Mouse (Mus musculus) lung, postnatal 25 days (tissue): Measurements from ENCODE around the gene Dennd1b.

ENCODE experiments used
- DNase-seq: peaks from one replicate; pipeline ENCODE4 v3.0.0; 2022; ENCODE audit warnings: low spot score

Gene Dennd1b

GRCm38 (mm10) chr1:139021298-139021697 is 58.1 kb downstream of the Dennd1b start:
- DNase-seq: no peak

- DNase-seq: no peak
These were observed 62.8 kb downstream of the Dennd1b start for GRCm38 (mm10) chr1:139025882-139026645.

- no peak for DNase-seq
These were observed 66.3 kb downstream of the Dennd1b start for GRCm38 (mm10) chr1:139029521-139029920.

GRCm38 (mm10) chr1:139032411-139032810 is 69.2 kb downstream of the Dennd1b start:
- DNase-seq: no peak

GRCm38 (mm10) chr1:139035141-139035540 is 71.9 kb downstream of the Dennd1b start:
- no peak for DNase-seq

- no peak for DNase-seq
These were observed 73.1 kb downstream of the Dennd1b start for GRCm38 (mm10) chr1:139036302-139036701.

- no peak for DNase-seq
These were observed 73.7 kb downstream of the Dennd1b start for GRCm38 (mm10) chr1:139036768-139037507.

GRCm38 (mm10) chr1:139038074-139038473 is 74.8 kb downstream of the Dennd1b start:
- no peak for DNase-seq

GRCm38 (mm10) chr1:139038620-139039019 is 75.4 kb downstream of the Dennd1b start:
- DNase-seq: no peak

- no peak for DNase-seq
These were observed 76.4 kb downstream of the Dennd1b start for GRCm38 (mm10) chr1:139039529-139040230.

GRCm38 (mm10) chr1:139049075-139049474 is 85.8 kb downstream of the Dennd1b start:
- DNase-seq: no peak

- no peak for DNase-seq
These were observed 86.7 kb downstream of the Dennd1b start for GRCm38 (mm10) chr1:139049881-139050472.

GRCm38 (mm10) chr1:139053003-139053402 is 89.8 kb downstream of the Dennd1b start:
- DNase-seq: no peak

GRCm38 (mm10) chr1:139060301-139060700 is 97.1 kb downstream of the Dennd1b start:
- DNase-seq: no peak

- peak; percentile 7 for DNase-seq
These were observed 101.5 kb downstream of the Dennd1b start for GRCm38 (mm10) chr1:139064711-139065110.

GRCm38 (mm10) chr1:139067210-139067609 is 104.0 kb downstream of the Dennd1b start:
- DNase-seq: no peak

- no peak for DNase-seq
These were observed 107.8 kb downstream of the Dennd1b start for GRCm38 (mm10) chr1:139071015-139071414.

GRCm38 (mm10) chr1:139075671-139076070 is 112.4 kb downstream of the Dennd1b start:
- DNase-seq: no peak

- DNase-seq: no peak
These were observed 114.8 kb downstream of the Dennd1b start for GRCm38 (mm10) chr1:139077989-139078388.

- DNase-seq: no peak
These were observed 115.8 kb downstream of the Dennd1b start for GRCm38 (mm10) chr1:139079000-139079399.

GRCm38 (mm10) chr1:139079523-139079922 is 116.3 kb downstream of the Dennd1b start:
- peak; percentile 1 for DNase-seq
